Mouse (Mus musculus) brain, embryonic 14.5 days (tissue): ENCODE measurements around the gene Abca7. TPM values are rescaled to one million over a fixed set of nuclear protein-coding genes. Genes with fewer than 3 reads are reported as not detected.

Experiments
- DNase-seq: peaks from one replicate; pipeline ENCODE4 v3.0.0-alpha.2; 2011; ENCODE audit warnings: low read depth
- CTCF ChIP-seq: fragments of 200-500 bp; IDR thresholded peaks from 2 replicates; pipeline ENCODE4 v1.5.1; 2012; ENCODE audit warnings: inconsistent platforms, mild to moderate bottlenecking, moderate library complexity, borderline replicate concordance; ENCODE audit not compliant: insufficient read depth, insufficient read length; ENCODE audit errors: extremely low read depth
- POLR2A ChIP-seq: fragments of 200-500 bp; IDR thresholded peaks from 2 replicates; pipeline ENCODE4 v1.6.1; 2012; ENCODE audit warnings: mild to moderate bottlenecking, inconsistent platforms, borderline replicate concordance; ENCODE audit not compliant: poor library complexity, insufficient read depth, insufficient read length, severe bottlenecking; ENCODE audit errors: extremely low read depth
- polyA plus RNA-seq: library from polyadenylated mRNA; depleted of rRNA; stranded (reverse); fragments of >200 nt; gene quantifications from 2 replicates; pipeline ENCODE4 v1.2.3, GENCODE M21; 2012

Gene Abca7
- polyA plus RNA-seq, 1 experiment: 12.7 TPM

DNA sequence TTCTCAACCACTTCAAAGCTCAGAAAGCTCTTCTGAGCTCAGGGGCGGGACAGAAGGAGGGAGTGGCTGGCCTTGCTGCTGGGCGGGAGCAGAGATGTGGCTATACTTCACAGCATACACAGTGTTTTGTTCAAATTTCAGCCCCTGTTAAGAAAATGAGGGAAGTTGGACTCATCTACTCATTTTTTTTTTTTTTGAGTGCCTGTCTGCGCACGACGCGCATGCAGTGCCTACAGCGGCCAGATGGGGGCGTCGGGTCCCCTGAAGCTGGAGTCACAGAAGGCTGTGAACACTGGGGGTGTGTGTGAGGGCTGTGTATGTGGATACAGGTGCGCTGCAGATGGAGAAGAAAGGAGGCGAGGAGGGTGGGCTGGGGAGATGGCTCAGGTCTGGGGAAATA lies 9.3 kb upstream of the Abca7 start:
- TF ChIP-seq POLR2A (no peak), CTCF (peak; percentile 78)
- DNase-seq: peak; percentile 80

DNA sequence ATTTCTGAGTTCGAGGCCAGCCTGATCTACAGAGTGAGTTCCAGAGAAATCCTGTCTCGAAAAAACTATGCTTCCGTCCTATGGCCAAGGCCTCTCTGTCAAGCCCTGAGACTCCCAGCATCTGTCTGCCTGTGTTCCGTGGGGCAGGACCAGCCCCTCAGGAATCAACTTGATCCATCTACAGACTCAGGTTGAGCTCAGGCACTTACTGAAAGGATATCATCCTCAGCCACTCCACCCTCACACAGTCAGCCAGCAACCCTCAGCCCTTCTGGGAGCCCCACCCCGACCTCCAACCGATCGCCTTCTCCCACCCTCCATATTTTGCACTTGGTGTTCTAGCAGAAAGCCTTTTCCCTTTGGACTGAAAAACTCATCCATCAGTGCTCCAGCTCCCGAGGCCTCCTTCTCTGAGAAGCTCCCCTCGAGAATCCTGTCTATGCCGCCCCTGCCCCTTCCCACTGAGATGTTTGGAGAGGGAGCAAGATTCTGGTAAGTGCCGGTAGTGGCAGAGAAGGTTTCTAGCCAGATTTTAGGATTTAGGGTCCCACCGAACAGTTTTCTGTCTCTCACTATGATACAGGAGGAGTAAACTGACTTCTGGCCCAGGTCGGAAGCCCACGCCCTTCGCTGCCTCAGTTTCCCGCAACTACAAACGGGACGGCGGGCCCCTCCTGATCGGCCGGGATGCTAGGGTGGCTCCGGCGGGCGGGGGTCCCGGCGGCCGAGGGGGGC lies 8.4 kb upstream of the Abca7 start:
- DNase-seq: no peak
- no peak for TF ChIP-seq POLR2A
- TF ChIP-seq CTCF: no peak

DNA sequence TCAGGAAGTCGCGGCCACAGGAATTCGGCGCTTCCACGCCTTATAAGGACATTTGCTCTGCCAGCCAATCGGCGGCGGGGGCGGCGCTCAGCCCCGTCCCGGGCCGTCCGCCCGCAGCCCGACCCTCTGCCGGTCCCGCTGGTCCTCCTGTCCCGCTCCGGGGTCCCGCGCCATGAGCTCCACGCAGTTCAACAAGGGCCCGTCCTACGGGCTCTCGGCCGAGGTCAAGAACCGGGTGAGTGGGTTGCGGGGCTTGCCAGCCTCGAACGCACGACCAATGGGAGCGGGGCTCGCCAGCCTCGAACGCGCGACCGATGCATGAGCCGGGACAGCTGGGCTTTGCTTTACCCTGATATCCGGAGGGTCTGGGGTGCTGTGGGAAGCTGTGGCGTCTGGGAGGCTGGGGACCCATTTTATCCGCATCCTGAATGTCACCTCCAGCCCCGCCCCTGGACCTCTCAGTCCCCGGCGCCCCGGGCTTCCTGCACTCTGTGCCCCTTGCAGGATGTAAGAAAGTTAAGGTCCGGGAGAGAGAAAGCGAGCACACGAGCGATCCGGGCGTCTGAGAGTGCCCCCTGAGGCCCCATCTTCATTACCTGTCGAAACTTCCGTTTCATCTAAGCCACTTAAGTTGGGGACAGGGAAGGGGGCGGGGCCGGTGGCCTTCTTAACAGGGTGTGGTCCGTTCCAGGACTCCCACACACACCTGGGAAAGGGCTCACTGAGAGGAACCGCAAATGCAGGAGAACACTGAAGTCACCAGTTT lies 7.6 kb upstream of the Abca7 start, which contains the start of gene Cnn2:
Gene Cnn2, plus strand, starts transcription at position 79 of the 766 bp plus-strand sequence.
- DNase-seq: peak; percentile 24
- no peak for TF ChIP-seq POLR2A
- no peak for TF ChIP-seq CTCF

DNA sequence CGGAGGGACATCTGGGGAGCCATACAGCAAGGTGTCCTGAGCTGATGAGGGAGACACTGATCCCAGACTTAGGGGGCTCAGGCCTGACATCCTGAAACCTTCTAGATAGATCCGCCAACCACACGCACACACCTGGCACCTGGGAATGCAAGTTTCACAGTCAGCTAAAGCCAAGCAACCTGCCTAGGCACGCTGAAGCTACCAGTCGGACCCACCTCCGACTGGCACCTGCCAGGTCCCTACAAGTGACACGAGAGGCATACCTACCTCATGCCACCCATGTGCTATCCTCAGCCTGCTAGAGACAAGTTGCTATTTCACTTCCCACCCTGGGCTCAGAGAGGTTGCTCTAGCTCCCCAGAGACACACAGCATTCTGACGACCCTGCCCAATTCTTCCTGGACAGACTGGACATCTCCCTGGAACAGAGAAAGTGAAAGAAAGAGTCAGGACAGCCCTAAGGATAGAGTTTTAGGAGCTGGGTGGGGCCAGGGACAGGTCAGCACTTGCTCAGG lies 7.0 kb upstream of the Abca7 start:
- DNase-seq: no peak
- no peak for TF ChIP-seq POLR2A

DNA sequence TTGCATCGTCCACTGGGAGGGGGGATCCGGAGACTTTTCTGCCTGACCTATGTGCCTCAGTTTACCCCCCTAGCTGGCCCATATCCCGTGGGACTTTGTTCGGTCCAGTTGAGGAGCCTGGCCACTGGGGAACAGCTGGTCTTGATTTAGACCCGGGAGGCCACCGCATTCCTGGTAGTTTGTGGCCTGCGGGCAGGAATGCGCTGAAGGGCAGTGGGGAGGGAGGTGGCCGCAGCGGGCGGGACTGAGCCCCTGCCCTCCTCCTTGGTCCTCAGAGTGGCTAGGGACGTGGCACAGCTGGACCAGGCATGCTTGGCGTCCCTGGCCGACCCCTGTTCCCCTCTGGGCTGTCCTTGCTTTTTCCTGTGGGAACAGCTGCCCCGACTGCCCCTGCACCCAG lies 6.4 kb upstream of the Abca7 start:
- TF ChIP-seq CTCF: no peak
- TF ChIP-seq POLR2A: no peak
- DNase-seq: no peak

DNA sequence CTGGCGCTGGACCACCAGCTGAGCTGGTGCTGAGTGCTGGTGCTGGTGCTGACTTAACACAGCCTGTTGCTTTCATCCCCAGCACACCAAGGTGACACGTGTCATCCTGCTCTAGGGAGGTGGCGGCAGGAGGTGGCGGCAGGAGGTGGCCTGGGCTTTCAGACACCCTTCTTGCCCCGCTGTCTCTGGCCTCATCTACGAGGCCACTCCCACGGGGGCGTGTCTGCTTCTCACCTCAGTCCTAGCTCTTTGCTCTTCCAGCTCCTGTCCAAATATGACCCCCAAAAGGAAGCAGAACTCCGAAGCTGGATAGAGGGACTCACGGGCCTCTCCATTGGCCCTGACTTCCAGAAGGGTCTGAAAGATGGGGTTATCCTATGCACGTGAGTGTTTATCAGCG lies 5.2 kb upstream of the Abca7 start:
- DNase-seq: no peak
- TF ChIP-seq CTCF: no peak
- TF ChIP-seq POLR2A: no peak

DNA sequence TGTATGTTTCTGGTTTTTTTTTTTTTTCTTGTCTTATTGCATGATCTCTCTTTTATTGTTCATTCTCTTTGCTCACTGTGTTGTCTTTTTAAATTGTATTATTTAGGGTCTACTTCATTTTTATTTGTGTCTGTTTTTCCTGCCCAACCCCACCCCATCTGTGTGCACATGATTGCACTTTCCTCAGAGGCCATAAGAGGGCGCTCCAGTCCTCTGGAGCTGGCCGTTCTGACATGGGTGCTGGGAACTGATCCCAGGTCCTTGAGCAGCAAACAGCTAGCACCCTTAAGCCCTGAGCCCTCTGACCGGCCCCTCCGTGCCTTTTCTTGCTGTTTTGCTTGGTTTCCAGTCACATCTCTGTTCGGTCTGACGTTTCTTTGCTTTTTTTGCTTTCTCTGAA lies 4.7 kb upstream of the Abca7 start:
- no peak for DNase-seq
- TF ChIP-seq CTCF: peak; percentile 13; the same call in 1 of the 2 replicates
- TF ChIP-seq POLR2A: no peak

DNA sequence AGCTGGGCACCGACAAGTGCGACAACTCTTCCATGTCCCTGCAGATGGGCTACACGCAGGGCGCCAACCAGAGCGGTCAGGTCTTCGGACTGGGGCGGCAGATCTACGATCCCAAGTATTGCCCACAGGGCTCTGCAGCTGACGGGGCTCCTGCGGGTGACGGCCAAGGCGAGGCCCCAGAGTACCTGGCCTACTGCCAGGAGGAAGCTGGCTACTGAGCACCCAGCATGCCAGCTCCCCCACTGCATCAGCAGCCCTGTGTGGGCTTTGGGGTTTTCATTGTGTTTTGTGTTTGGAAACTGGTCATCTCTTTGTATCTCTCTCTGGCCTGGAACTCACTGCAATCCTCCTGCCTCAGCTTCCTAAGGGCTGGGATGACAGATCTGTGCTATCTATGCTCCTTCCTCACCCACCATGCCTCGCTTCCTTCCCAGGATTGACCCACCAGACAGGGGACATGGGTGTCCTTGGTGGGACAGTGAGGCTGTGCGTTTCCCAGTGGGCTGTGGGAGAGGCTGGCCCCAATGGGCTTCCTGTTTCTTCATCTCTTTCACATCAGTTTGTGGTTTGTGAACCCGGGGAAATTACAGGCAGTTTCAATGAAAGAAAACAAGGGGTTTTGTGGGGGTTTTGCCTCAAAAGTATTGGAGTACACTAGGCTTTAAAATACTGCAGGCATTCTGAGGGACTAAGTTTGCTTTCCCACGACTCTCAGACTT lies 1.7 kb upstream of the Abca7 start:
- no peak for TF ChIP-seq POLR2A
- TF ChIP-seq CTCF: no peak
- no peak for DNase-seq

DNA sequence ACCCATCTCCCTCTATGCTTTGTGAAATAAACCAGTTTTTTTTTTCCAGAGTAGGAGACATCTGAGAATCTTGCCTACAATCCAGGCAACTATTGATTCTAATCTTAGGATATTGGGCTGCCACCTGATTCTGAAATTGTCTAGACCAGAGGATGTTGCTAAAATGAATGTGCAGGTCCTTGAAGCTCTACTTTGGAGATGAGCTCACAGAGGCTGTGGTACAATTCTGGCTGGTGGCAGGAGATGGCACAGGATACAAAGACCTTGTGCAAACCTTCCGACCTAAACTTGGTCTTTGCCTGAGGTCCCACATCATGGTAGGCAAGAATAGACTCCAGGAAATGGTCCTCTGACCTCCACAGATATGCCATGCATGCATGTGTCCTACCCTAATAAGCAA lies 658 bp upstream of the Abca7 start:
- TF ChIP-seq CTCF (no peak), POLR2A (no peak)
- no peak for DNase-seq

DNA sequence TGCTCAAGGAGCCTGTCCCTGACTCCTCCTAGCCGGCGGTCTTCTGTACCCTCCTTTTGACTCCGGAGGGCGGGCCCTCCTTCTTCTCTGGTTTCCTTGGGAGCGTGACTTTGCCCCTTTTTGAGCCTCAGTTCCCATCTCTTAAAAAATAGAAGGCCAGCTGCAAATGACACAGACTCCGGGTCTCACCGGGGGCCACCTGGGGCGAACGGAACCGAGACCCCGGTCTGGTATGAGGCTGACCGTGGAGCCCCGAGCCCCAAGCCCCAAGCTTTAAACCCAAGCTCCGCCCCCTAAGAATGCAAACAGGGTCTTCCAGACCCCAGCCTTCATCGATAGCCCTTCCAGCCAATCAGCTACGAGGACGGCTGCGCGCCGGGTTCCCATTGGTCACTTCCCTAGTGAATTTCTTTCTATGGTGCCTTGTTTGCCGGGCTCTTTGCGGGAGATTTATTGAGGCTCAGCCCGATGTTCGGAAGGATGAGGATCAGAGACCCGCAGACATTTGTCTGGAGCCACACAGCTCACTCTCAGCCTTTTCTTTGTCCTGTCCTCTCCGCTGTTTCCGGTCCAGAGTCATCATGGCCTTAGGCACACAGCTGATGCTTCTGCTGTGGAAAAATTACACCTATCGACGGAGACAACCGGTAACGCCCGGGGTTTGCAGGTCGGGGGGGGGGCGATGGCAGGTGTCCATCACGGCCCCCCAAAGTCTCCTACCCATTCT lies 903 bp downstream of the Abca7 start:
- peak; percentile 96 for DNase-seq
- TF ChIP-seq CTCF (no peak), POLR2A (no peak)
